13 mouse cellular contexts compared by ENCODE assay signal in the genomic region with DNA sequence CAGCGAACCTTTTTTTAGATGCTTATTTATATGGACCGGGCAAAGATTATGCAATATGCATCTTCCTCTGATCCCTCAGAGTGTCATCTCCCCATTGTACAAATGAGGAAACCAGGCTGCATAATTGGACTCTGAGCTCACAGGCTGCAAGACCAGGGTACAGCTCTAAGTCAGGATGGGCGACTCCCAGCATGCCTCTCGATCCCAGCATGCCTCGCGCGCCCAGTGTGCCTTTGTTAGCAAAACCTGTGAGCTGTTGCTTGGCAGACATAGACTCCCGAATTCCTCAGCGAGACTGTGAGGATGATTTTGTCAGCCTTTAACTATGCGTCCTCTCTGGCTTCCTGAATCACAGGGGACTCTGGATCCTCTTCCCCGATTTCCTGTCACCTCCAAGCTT.
"Had no signal": no experiment of that assay in that cellular context is flagged by ENCODE, and none has a peak within 500 bp of the region (broad histone marks: within the 10 kb centered on the region; RNA-seq: fewer than 3 reads in every experiment).

No protein-coding gene starts in this region.

- H3K27ac ChIP-seq: limb, embryonic 13.5 days; liver, embryonic 14.5 days; midbrain, embryonic 12.5 days; neural tube, embryonic 12.5 days; stomach, embryonic 15.5 days had no signal

- H3K4me3 ChIP-seq: limb, embryonic 13.5 days; midbrain, embryonic 12.5 days; myocyte; neural tube, embryonic 12.5 days; stomach, embryonic 15.5 days had no signal

- DNase-seq: kidney, adult 8-10 months; kidney, postnatal 25 days; layer of hippocampus, adult 9-11 months; layer of hippocampus, postnatal 36 days; lung, adult 18-20 months; spleen, adult 18-20 months; thymus, postnatal 14 days had no signal
